Mouse (Mus musculus): ENCODE results near the gene Olfml1. TPM values are rescaled to one million over a fixed set of nuclear protein-coding genes. Genes with fewer than 3 reads are reported as not detected.

The Olfml1 gene
- polyA plus RNA-seq (2017; shearing (Covaris generic)) = not detected

DNA sequence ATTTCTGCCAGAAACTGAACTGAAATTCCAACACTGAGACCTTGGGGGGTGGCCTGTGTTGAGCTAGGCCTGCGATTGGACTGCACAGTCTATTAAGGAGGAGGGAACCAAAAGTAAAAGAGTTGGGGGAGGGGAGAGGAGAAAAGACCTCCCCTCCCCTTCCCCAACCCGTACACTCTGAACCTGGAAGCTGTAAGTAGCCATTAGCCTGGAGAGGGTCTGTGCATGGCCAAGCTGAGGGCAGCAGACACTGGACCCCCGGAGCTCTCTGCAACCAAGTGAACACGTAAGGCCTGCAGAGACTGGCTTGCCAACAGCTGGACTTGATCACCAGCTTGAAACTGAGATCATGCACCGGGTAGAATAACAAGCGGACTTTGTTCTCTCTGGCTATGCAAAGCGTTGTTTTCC is at the start of gene Olfml1:
Olfml1 (plus strand) TSS at position 186 of the 411 bp plus-strand sequence.

DNA sequence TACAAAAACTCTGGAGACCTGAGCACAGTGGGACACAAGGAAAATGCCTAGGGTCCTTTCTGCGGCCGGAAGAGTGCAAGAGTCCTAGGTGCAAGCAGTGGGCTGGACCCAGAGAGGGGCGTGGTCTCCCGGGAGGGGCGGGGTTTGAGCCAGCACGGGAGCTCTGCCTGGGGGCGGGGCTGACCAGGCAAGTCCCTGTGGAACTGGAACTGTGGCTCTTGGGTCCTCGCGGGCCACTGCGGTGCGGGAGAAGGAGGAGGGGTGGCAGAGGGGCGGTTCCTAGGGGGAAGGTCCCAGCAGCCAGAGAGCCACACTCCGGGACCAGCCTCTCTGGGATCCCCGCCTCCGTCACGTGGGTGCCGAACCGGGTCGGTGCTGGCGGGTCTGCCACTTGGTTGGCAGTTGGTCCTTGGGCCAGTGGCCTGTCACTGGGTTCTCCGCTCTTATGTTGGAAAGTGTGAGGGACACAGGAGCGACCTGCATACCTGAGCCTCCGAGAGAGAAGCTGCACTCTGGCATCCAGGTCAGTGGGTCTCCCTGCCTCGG is 27.7 kb downstream of the Olfml1 start, which contains the start of gene Ppfibp2:
Ppfibp2 (plus strand) TSS at position 351 of the 546 bp plus-strand sequence.

DNA sequence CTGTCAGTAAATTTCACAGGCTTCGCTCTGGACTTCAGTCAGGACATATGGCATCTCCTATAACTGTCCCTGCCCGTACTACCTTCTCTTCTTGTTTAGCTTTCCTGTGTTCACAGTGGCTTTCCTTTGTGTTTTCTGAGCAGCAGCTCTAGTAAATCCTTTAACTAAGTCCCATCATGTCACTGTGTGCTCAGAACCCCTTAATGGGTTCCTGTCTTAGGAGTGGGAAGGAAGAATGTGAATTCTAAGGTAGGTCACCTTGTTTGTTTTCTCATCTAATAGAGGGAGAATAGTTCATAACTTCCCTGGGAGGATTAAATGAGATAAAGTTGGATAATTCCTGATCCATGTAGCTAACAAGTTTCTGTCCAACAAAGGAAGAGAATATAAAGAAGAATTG is 57.8 kb downstream of the Olfml1 start, which contains the start of gene 5330417H12Rik:
5330417H12Rik (minus strand) TSS at position 101 of the 400 bp plus-strand sequence.

Other genes with a start within 250 kb of the Olfml1 start
- gene Syt9, start 196.7 kb upstream of the Olfml1 start, polyA plus RNA-seq (2017; shearing (Covaris generic)) = not detected
- 1 to 10 TPM in 1 of 2 experiments, not detected in 1; 1.4 TPM for gene Ppfibp2, start 27.8 kb downstream of the Olfml1 start, polyA plus RNA-seq (2017; shearing (Covaris generic))
- gene 5330417H12Rik, start 57.7 kb downstream of the Olfml1 start, polyA plus RNA-seq (2017; shearing (Covaris generic)) = not detected
- gene Cyb5r2, start 190.6 kb downstream of the Olfml1 start, polyA plus RNA-seq (2017; shearing (Covaris generic)) = not detected
- gene Ovch2, start 233.8 kb downstream of the Olfml1 start, polyA plus RNA-seq (2017; shearing (Covaris generic)) = not detected
- gene Olfr467, start 244.8 kb downstream of the Olfml1 start, polyA plus RNA-seq (2017; shearing (Covaris generic)) = not detected

All from activated CD4-positive, CD25-positive, alpha-beta regulatory T cell (primary cell).